Mouse (Mus musculus) lung, adult 2 months (tissue): ENCODE measurements around the gene Nup153.

Source experiments
- CTCF ChIP-seq: fragments of 200-500 bp; IDR thresholded peaks from 2 replicates; pipeline ENCODE4 v1.5.1; 2011; ENCODE audit warnings: mild to moderate bottlenecking, low read length, control low read depth; ENCODE audit not compliant: insufficient read depth
- POLR2A ChIP-seq: fragments of 200-500 bp; IDR thresholded peaks from 2 replicates; pipeline ENCODE4 v1.6.1; 2011; ENCODE audit warnings: low read depth, mild to moderate bottlenecking, control low read depth, low read length, borderline replicate concordance; ENCODE audit errors: extremely low read depth

- TF ChIP-seq CTCF (no peak), POLR2A (no peak)
Measured at GRCm38 (mm10) chr13:46682921-46683320, 44.8 kb downstream of the Nup153 start.
